Mouse (Mus musculus): Measurements from ENCODE around the gene Pcare.

GRCm38 (mm10) chr17:71705550-71706480 is 46.9 kb downstream of the Pcare start:
- TF ChIP-seq EP300 (IDR thresholded peaks at IDR 0.05): no peak
- no peak for TF ChIP-seq CTCF (IDR thresholded peaks at IDR 0.05)
